Mouse (Mus musculus): ENCODE measurements at regions not wholly inside any gene's neighbourhood (a gene's known extent, or its start where the extent isn't known, plus 50 kb on each side); places are given as distances from the start of the nearest gene placed in this dataset.
"Not testable (repeated sequence)": the region's sequence is repeated elsewhere in the genome, so short reads cannot be mapped to it uniquely, and the experiment has no call there.

- H3K36me3 ChIP-seq (ENCODE audit: insufficient read depth), result no peaks in the 10 kb centered on the region
- H3K4me1 ChIP-seq (ENCODE audit: insufficient read depth), result no peaks in the 10 kb centered on the region
- DNase-seq (no peak), ATAC-seq (no peak)
- H3K27ac ChIP-seq (ENCODE audit: low read depth, low read length), result no peak overlapping the region
- WGBS, result 50% methylated on average over 11 of the region's 11 CpGs
- H3K27me3 ChIP-seq (ENCODE audit: insufficient read depth, low read length), result no peaks in the 10 kb centered on the region
- no peak for TF ChIP-seq CTCF (IDR thresholded peaks at IDR 0.05; ENCODE audit: low read depth)
- no peak overlapping the region for H3K4me3 ChIP-seq (ENCODE audit: low read depth, low read length)
- H3K4me2 ChIP-seq (ENCODE audit: low read depth), result no peak overlapping the region
- H3K9me3 ChIP-seq (ENCODE audit: low read length), result no peaks in the 10 kb centered on the region
- H3K9ac ChIP-seq, result no peak overlapping the region
These were observed 688.4 kb upstream of the Cdh8 start for GRCm38 (mm10) chr8:100104412-100105365.

GRCm38 (mm10) chr8:100101957-100102356 is 685.7 kb upstream of the Cdh8 start:
- whole genome bisulfite sequencing, result 43% methylated on average over 2 of the region's 2 CpGs
- no peak overlapping the region for H3K27ac ChIP-seq (ENCODE audit: low read depth, low read length)
- H3K4me3 ChIP-seq (ENCODE audit: low read depth, low read length), result no peak overlapping the region
- H3K36me3 ChIP-seq (ENCODE audit: insufficient read depth), result no peaks in the 10 kb centered on the region
- no peaks in the 10 kb centered on the region for H3K27me3 ChIP-seq (ENCODE audit: insufficient read depth, low read length)
- no peaks in the 10 kb centered on the region for H3K4me1 ChIP-seq (ENCODE audit: insufficient read depth)
- ATAC-seq, result peak; percentile 92
- no peak overlapping the region for H3K4me2 ChIP-seq (ENCODE audit: low read depth)
- TF ChIP-seq CTCF (IDR thresholded peaks at IDR 0.05; ENCODE audit: low read depth), result no peak
- peak; percentile 35 for DNase-seq
- no peaks in the 10 kb centered on the region for H3K9me3 ChIP-seq (ENCODE audit: low read length)
- no peak overlapping the region for H3K9ac ChIP-seq

GRCm38 (mm10) chr8:100072059-100072729 is 655.9 kb upstream of the Cdh8 start:
- no peak overlapping the region for H3K27ac ChIP-seq (ENCODE audit: low read depth, low read length)
- TF ChIP-seq CTCF (IDR thresholded peaks at IDR 0.05; ENCODE audit: low read depth), result no peak
- no peaks in the 10 kb centered on the region for H3K4me1 ChIP-seq (ENCODE audit: insufficient read depth)
- WGBS, result 54% methylated on average over 5 of the region's 5 CpGs
- ATAC-seq, result peak; percentile 51; the same call in 1 of the 2 replicates
- DNase-seq, result peak; percentile 35
- no peaks in the 10 kb centered on the region for H3K36me3 ChIP-seq (ENCODE audit: insufficient read depth)
- no peak overlapping the region for H3K4me3 ChIP-seq (ENCODE audit: low read depth, low read length)
- H3K27me3 ChIP-seq (ENCODE audit: insufficient read depth, low read length), result no peaks in the 10 kb centered on the region
- no peak overlapping the region for H3K4me2 ChIP-seq (ENCODE audit: low read depth)
- H3K9me3 ChIP-seq (ENCODE audit: low read length), result no peaks in the 10 kb centered on the region
- H3K9ac ChIP-seq, result no peak overlapping the region

GRCm38 (mm10) chr8:100069761-100070160 is 653.5 kb upstream of the Cdh8 start:
- WGBS, result 72% methylated on average over 1 of the region's 1 CpGs
- Histone ChIP-seq H3K4me3 (ENCODE audit: low read depth, low read length) (no peak overlapping the region), H3K36me3 (ENCODE audit: insufficient read depth) (no peaks in the 10 kb centered on the region), H3K27me3 (ENCODE audit: insufficient read depth, low read length) (no peaks in the 10 kb centered on the region), H3K4me1 (ENCODE audit: insufficient read depth) (no peaks in the 10 kb centered on the region), H3K27ac (ENCODE audit: low read depth, low read length) (no peak overlapping the region), H3K9me3 (ENCODE audit: low read length) (no peaks in the 10 kb centered on the region), H3K4me2 (ENCODE audit: low read depth) (no peak overlapping the region), H3K9ac (no peak overlapping the region)
- DNase-seq (no peak), ATAC-seq (no peak)
- no peak for TF ChIP-seq CTCF (IDR thresholded peaks at IDR 0.05; ENCODE audit: low read depth)

- DNase-seq (no peak), ATAC-seq (no peak)
- Histone ChIP-seq H3K4me2 (ENCODE audit: low read depth) (no peak overlapping the region), H3K9ac (no peak overlapping the region), H3K27ac (ENCODE audit: low read depth, low read length) (no peak overlapping the region), H3K9me3 (ENCODE audit: low read length) (no peaks in the 10 kb centered on the region), H3K36me3 (ENCODE audit: insufficient read depth) (no peaks in the 10 kb centered on the region), H3K4me3 (ENCODE audit: low read depth, low read length) (no peak overlapping the region), H3K27me3 (ENCODE audit: insufficient read depth, low read length) (no peaks in the 10 kb centered on the region), H3K4me1 (ENCODE audit: insufficient read depth) (no peaks in the 10 kb centered on the region)
- 69% methylated on average over 5 of the region's 5 CpGs for WGBS
- no peak for TF ChIP-seq CTCF (IDR thresholded peaks at IDR 0.05; ENCODE audit: low read depth)
These were observed 622.7 kb upstream of the Cdh8 start for GRCm38 (mm10) chr8:100038931-100039330.

GRCm38 (mm10) chr8:100034474-100034873 is 618.2 kb upstream of the Cdh8 start:
- Histone ChIP-seq H3K36me3 (ENCODE audit: insufficient read depth) (no peaks in the 10 kb centered on the region), H3K9ac (no peak overlapping the region), H3K27ac (ENCODE audit: low read depth, low read length) (no peak overlapping the region), H3K4me3 (ENCODE audit: low read depth, low read length) (no peak overlapping the region), H3K4me2 (ENCODE audit: low read depth) (no peak overlapping the region), H3K4me1 (ENCODE audit: insufficient read depth) (no peaks in the 10 kb centered on the region), H3K27me3 (ENCODE audit: insufficient read depth, low read length) (no peaks in the 10 kb centered on the region), H3K9me3 (ENCODE audit: low read length) (no peaks in the 10 kb centered on the region)
- ATAC-seq (no peak), DNase-seq (no peak)
- TF ChIP-seq CTCF (IDR thresholded peaks at IDR 0.05; ENCODE audit: low read depth), result no peak
- WGBS, result 43% methylated on average over 4 of the region's 4 CpGs

GRCm38 (mm10) chr8:100030358-100030757 is 614.1 kb upstream of the Cdh8 start:
- ATAC-seq; DNase-seq; H3K4me3 ChIP-seq (ENCODE audit: low read depth, low read length); H3K27ac ChIP-seq (ENCODE audit: low read depth, low read length); H3K36me3 ChIP-seq (ENCODE audit: insufficient read depth); H3K9ac ChIP-seq; H3K27me3 ChIP-seq (ENCODE audit: insufficient read depth, low read length); H3K9me3 ChIP-seq (ENCODE audit: low read length); H3K4me2 ChIP-seq (ENCODE audit: low read depth); H3K4me1 ChIP-seq (ENCODE audit: insufficient read depth): not testable (repeated sequence)
- WGBS, result 96% methylated on average over 22 of the region's 23 CpGs
